Mouse (Mus musculus) MEL (cell line): ENCODE measurements at regions not wholly inside any gene's neighbourhood (a gene's known extent, or its start where the extent isn't known, plus 50 kb on each side); places are given as distances from the start of the nearest gene placed in this dataset.

Experiments used
- DNase-seq: peaks from one replicate; pipeline ENCODE4 v3.0.0; 2011; ENCODE audit warnings: low read depth, low spot score
- H3K27ac ChIP-seq: 2 replicates; pipeline ENCODE4 v1.5.1; 2012; ENCODE audit warnings: low read depth, mild to moderate bottlenecking, control low read depth, low read length, moderate library complexity; ENCODE audit not compliant: control insufficient read depth
- H3K27me3 ChIP-seq, 2 experiments: fragments of 150-350 bp in 1 of 2; sonication (generic) in 1 of 2; 2 replicates each; pipeline ENCODE4 v1.6.1; 2012; ENCODE audit warnings: low read length in 2 of 2, mild to moderate bottlenecking in 2 of 2, improper control_type of control experiment in 1 of 2, moderate library complexity in 1 of 2; ENCODE audit not compliant: insufficient read depth in 2 of 2, control insufficient read depth in 1 of 2
- H3K36me3 ChIP-seq, 2 experiments: 2 replicates each; pipeline ENCODE4 v1.6.1; 2012 to 2014; ENCODE audit warnings: low read length in 2 of 2, improper control_type of control experiment in 1 of 2, inconsistent platforms in 1 of 2, mild to moderate bottlenecking in 1 of 2; ENCODE audit not compliant: insufficient read depth in 2 of 2, control insufficient read depth in 1 of 2
- H3K4me1 ChIP-seq, 2 experiments: fragments of 150-350 bp in 1 of 2; sonication (generic) in 1 of 2; 2 replicates each; pipeline ENCODE4 v1.6.1; 2012; ENCODE audit warnings: low read length in 2 of 2, improper control_type of control experiment in 1 of 2, mild to moderate bottlenecking in 1 of 2; ENCODE audit not compliant: insufficient read depth in 2 of 2, control insufficient read depth in 1 of 2
- H3K4me3 ChIP-seq, 2 experiments: fragments of 150-350 bp in 1 of 2; sonication (generic) in 1 of 2; 2 replicates each; pipeline ENCODE4 v1.5.1; 2012; ENCODE audit warnings: low read depth in 2 of 2, low read length in 2 of 2, mild to moderate bottlenecking in 2 of 2, moderate library complexity in 2 of 2, control low read depth in 1 of 2, improper control_type of control experiment in 1 of 2; ENCODE audit not compliant: control insufficient read depth in 1 of 2, insufficient read depth in 1 of 2
- H3K79me2 ChIP-seq: 2 replicates; pipeline ENCODE4 v1.6.1; 2012; ENCODE audit warnings: mild to moderate bottlenecking, low read length, moderate library complexity; ENCODE audit not compliant: control insufficient read depth, poor library complexity, insufficient read depth
- H3K9ac ChIP-seq: 2 replicates; pipeline ENCODE4 v1.6.1; 2012; ENCODE audit warnings: low read depth, mild to moderate bottlenecking, control low read depth, low read length, moderate library complexity; ENCODE audit not compliant: control insufficient read depth, poor library complexity, severe bottlenecking
- H3K9me3 ChIP-seq: fragments of 150-350 bp; sonication (generic); replicated peaks from 2 replicates; pipeline ENCODE4 v1.6.1; 2012; ENCODE audit warnings: mild to moderate bottlenecking, low read length, improper control_type of control experiment, moderate library complexity; ENCODE audit not compliant: insufficient read depth
- CHD1 ChIP-seq: IDR thresholded peaks from 2 replicates; pipeline ENCODE4 v1.6.1; 2012; ENCODE audit warnings: low read depth, mild to moderate bottlenecking, inconsistent platforms, low read length, improper control_type of control experiment
- CHD2 ChIP-seq: IDR thresholded peaks from 2 replicates; pipeline ENCODE4 v1.6.1; 2011; ENCODE audit warnings: low read length, improper control_type of control experiment
- CTCF ChIP-seq, 3 experiments: IDR thresholded peaks in 2 of 3; conservative IDR thresholded peaks in 1 of 3; 2 replicates each; pipeline ENCODE4 v1.5.1; 2011 to 2012; ENCODE audit warnings: low read length in 3 of 3, low read depth in 2 of 3, mild to moderate bottlenecking in 2 of 3, improper control_type of control experiment in 1 of 3, inconsistent platforms in 1 of 3, mixed read lengths in 1 of 3, moderate library complexity in 1 of 3; ENCODE audit not compliant: control insufficient read depth in 1 of 3, insufficient read depth in 1 of 3, poor library complexity in 1 of 3, severe bottlenecking in 1 of 3
- E2F4 ChIP-seq: IDR thresholded peaks from 2 replicates; pipeline ENCODE4 v1.6.1; 2011; ENCODE audit warnings: low read depth, low read length, improper control_type of control experiment, borderline replicate concordance
- ELF1 ChIP-seq: IDR thresholded peaks from 2 replicates; pipeline ENCODE4 v1.6.1; 2014; ENCODE audit warnings: low read depth, mild to moderate bottlenecking, inconsistent platforms, low read length, improper control_type of control experiment, moderate library complexity
- EP300 ChIP-seq, 2 experiments: IDR thresholded peaks; 2 replicates each; pipeline ENCODE4 v1.6.1; 2011; ENCODE audit warnings: improper control_type of control experiment in 2 of 2, low read length in 2 of 2, low read depth in 1 of 2, mild to moderate bottlenecking in 1 of 2
- GABPA ChIP-seq: IDR thresholded peaks from 2 replicates; pipeline ENCODE4 v1.6.1; 2012; ENCODE audit warnings: low read depth, mild to moderate bottlenecking, inconsistent platforms, low read length, improper control_type of control experiment, moderate library complexity
- HCFC1 ChIP-seq: IDR thresholded peaks from 2 replicates; pipeline ENCODE4 v1.6.1; 2012; ENCODE audit warnings: low read depth, mild to moderate bottlenecking, inconsistent platforms, low read length, improper control_type of control experiment, moderate library complexity
- KAT2A ChIP-seq: conservative IDR thresholded peaks from 2 replicates; pipeline ENCODE4 v1.6.1; 2012; ENCODE audit warnings: low read depth, low read length, improper control_type of control experiment, inconsistent platforms
- MAFK ChIP-seq: IDR thresholded peaks from 2 replicates; pipeline ENCODE4 v1.6.1; 2011; ENCODE audit warnings: low read depth, mild to moderate bottlenecking, low read length, improper control_type of control experiment, borderline replicate concordance
- MAX ChIP-seq: IDR thresholded peaks from 2 replicates; pipeline ENCODE4 v1.6.1; 2011; ENCODE audit warnings: low read length, improper control_type of control experiment
- MAZ ChIP-seq: IDR thresholded peaks from 2 replicates; pipeline ENCODE4 v1.6.1; 2012; ENCODE audit warnings: low read depth, mild to moderate bottlenecking, inconsistent platforms, low read length, improper control_type of control experiment
- MEF2A ChIP-seq: IDR thresholded peaks from 2 replicates; pipeline ENCODE4 v1.6.1; 2014; ENCODE audit warnings: low read depth, mild to moderate bottlenecking, inconsistent platforms, low read length, improper control_type of control experiment; ENCODE audit not compliant: poor library complexity, insufficient replicate concordance, severe bottlenecking; ENCODE audit errors: extremely low read depth
- MXI1 ChIP-seq: IDR thresholded peaks from 2 replicates; pipeline ENCODE4 v1.6.1; 2011; ENCODE audit warnings: mild to moderate bottlenecking, low read depth, low read length, improper control_type of control experiment
- MYB ChIP-seq: IDR thresholded peaks from 2 replicates; pipeline ENCODE4 v1.6.1; 2011; ENCODE audit warnings: mild to moderate bottlenecking, low read depth, low read length, improper control_type of control experiment
- MYC ChIP-seq: IDR thresholded peaks from 2 replicates; pipeline ENCODE4 v1.6.1; 2011; ENCODE audit warnings: low read depth, mild to moderate bottlenecking, low read length, improper control_type of control experiment, moderate library complexity
- NELFE ChIP-seq: IDR thresholded peaks from 2 replicates; pipeline ENCODE4 v1.6.1; 2011; ENCODE audit warnings: low read depth, low read length, improper control_type of control experiment
- NRF1 ChIP-seq: IDR thresholded peaks from 2 replicates; pipeline ENCODE4 v1.6.1; 2014; ENCODE audit warnings: low read depth, mild to moderate bottlenecking, inconsistent platforms, low read length, improper control_type of control experiment, moderate library complexity; ENCODE audit not compliant: poor library complexity, insufficient read depth, severe bottlenecking
- POLR2AphosphoS5 ChIP-seq: IDR thresholded peaks from 2 replicates; pipeline ENCODE4 v1.6.1; 2012; ENCODE audit warnings: low read depth, borderline replicate concordance, mild to moderate bottlenecking, inconsistent platforms, low read length, moderate library complexity, mixed read lengths
- RAD21 ChIP-seq: IDR thresholded peaks from 2 replicates; pipeline ENCODE4 v1.6.1; 2011; ENCODE audit warnings: mild to moderate bottlenecking, low read depth, low read length, improper control_type of control experiment
- RCOR1 ChIP-seq: IDR thresholded peaks from 2 replicates; pipeline ENCODE4 v1.6.1; 2012; ENCODE audit warnings: low read depth, mild to moderate bottlenecking, inconsistent platforms, low read length, improper control_type of control experiment
- TAL1 ChIP-seq: IDR thresholded peaks from 2 replicates; pipeline ENCODE4 v1.6.1; 2012; ENCODE audit warnings: mild to moderate bottlenecking, inconsistent platforms, low read length, moderate library complexity, mixed read lengths
- TBP ChIP-seq: IDR thresholded peaks from 2 replicates; pipeline ENCODE4 v1.8.0; 2011; ENCODE audit warnings: low read depth, low read length, improper control_type of control experiment
- TCF12 ChIP-seq: IDR thresholded peaks from 2 replicates; pipeline ENCODE4 v1.6.1; 2014; ENCODE audit warnings: low read depth, mild to moderate bottlenecking, inconsistent platforms, low read length, improper control_type of control experiment, moderate library complexity
- UBTF ChIP-seq: IDR thresholded peaks from 2 replicates; pipeline ENCODE4 v1.6.1; 2012; ENCODE audit warnings: low read depth, mild to moderate bottlenecking, inconsistent platforms, low read length, improper control_type of control experiment, moderate library complexity, borderline replicate concordance; ENCODE audit not compliant: insufficient read depth
- USF1 ChIP-seq: IDR thresholded peaks from 2 replicates; pipeline ENCODE4 v1.6.1; 2014; ENCODE audit warnings: low read depth, mild to moderate bottlenecking, inconsistent platforms, low read length, improper control_type of control experiment, moderate library complexity
- ZC3H11A ChIP-seq: IDR thresholded peaks from 2 replicates; pipeline ENCODE4 v1.6.1; 2012; ENCODE audit warnings: low read depth, mild to moderate bottlenecking, inconsistent platforms, low read length, improper control_type of control experiment
- ZKSCAN1 ChIP-seq: IDR thresholded peaks from 2 replicates; pipeline ENCODE4 v1.6.1; 2012; ENCODE audit warnings: low read depth, mild to moderate bottlenecking, inconsistent platforms, low read length, improper control_type of control experiment, moderate library complexity

DNA sequence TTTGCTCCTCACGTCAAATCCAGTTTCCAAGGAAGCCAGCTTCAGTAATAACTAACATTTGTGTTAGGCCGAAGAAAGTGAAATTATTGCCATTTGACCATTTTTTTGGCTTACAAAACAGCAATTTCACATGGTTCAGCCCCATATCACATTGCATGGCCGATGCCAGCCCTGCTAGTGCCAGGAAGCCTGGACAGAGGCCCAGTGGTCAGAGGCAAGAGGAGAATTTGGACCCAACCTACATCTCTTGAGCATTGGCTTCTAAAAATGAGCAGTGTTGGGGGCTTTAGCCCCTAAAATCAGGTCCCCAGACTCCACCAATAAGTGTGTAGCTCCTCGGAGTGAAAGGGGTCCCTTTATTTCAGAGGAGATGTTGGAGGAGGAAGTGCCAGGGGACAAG lies 157.2 kb downstream of the Ptpn20 start:
- no peak overlapping the region for H3K4me3 ChIP-seq
- H3K9me3 ChIP-seq = no peaks in the 10 kb centered on the region

DNA sequence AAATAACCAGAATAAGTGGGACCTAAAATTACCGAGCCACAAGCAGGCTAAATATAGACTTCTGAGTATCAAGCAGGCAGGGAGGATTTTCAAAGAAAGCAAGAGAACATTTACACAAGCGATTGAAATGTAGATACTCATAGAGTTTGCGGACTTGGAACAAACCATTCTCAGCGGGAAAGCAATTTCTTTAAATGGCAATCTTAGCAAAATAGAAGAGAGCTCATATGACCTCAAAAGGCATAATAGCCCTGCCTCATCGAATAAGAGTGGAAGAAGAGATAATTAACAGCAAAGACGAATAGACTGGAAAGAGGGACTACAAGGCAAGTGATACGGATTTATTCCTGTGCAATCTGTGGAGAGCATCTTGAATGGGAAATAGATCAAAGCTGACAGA lies 163.7 kb upstream of the Gdf10 start:
- Histone ChIP-seq H3K4me1 (no peaks in the 10 kb centered on the region), H3K4me3 (no peak overlapping the region), H3K36me3 (no peaks in the 10 kb centered on the region), H3K9me3 (no peaks in the 10 kb centered on the region), H3K27me3 (no peaks in the 10 kb centered on the region)
- TF ChIP-seq E2F4 = no peak
- TF ChIP-seq MEF2A = no peak
- no peak for TF ChIP-seq ZC3H11A
- no peak for TF ChIP-seq NRF1
- TF ChIP-seq HCFC1 = no peak
- no peak for TF ChIP-seq CTCF (IDR thresholded peaks at IDR 0.05 in 2 of 3, conservative IDR thresholded peaks at IDR 0.05 in 1 of 3; ENCODE audit: control insufficient read depth in 1 of 3, insufficient read depth in 1 of 3, low read depth in 2 of 3, low read length in 3 of 3, poor library complexity in 1 of 3, severe bottlenecking in 1 of 3)
- no peak for TF ChIP-seq TAL1
- no peak for TF ChIP-seq RAD21
- no peak for TF ChIP-seq EP300 (IDR thresholded peaks at IDR 0.05; ENCODE audit: low read depth in 1 of 2, low read length in 2 of 2)
- no peak for TF ChIP-seq MAFK
- TF ChIP-seq TBP = no peak
- TF ChIP-seq GABPA = no peak
- TF ChIP-seq MAZ = no peak
- no peak for TF ChIP-seq KAT2A
- TF ChIP-seq, all 39 proteins: peak for 0
- H3K27ac ChIP-seq = no peak overlapping the region
- no peaks in the 10 kb centered on the region for H3K79me2 ChIP-seq
- H3K9ac ChIP-seq = no peak overlapping the region
- DNase-seq = no peak

More for the DNA sequence above, 157.2 kb downstream of the Ptpn20 start:
- no peak for DNase-seq
- Histone ChIP-seq H3K36me3 (no peaks in the 10 kb centered on the region), H3K9ac (no peak overlapping the region), H3K79me2 (no peaks in the 10 kb centered on the region), H3K27me3 (no peaks in the 10 kb centered on the region), H3K4me1 (no peaks in the 10 kb centered on the region), H3K27ac (no peak overlapping the region)
- TF ChIP-seq CHD1 (no peak), POLR2AphosphoS5 (no peak), TCF12 (no peak), GABPA (no peak), TBP (no peak), NELFE (no peak), ELF1 (no peak), MAX (no peak), USF1 (no peak), CHD2 (no peak), ZKSCAN1 (no peak), RCOR1 (no peak), MYC (no peak), UBTF (no peak), MYB (no peak), EP300 (IDR thresholded peaks at IDR 0.05; ENCODE audit: low read depth in 1 of 2, low read length in 2 of 2) (no peak), E2F4 (no peak), MXI1 (no peak)
